Comparison of ENCODE assay signal across 7 mouse cellular contexts in the genomic region with DNA sequence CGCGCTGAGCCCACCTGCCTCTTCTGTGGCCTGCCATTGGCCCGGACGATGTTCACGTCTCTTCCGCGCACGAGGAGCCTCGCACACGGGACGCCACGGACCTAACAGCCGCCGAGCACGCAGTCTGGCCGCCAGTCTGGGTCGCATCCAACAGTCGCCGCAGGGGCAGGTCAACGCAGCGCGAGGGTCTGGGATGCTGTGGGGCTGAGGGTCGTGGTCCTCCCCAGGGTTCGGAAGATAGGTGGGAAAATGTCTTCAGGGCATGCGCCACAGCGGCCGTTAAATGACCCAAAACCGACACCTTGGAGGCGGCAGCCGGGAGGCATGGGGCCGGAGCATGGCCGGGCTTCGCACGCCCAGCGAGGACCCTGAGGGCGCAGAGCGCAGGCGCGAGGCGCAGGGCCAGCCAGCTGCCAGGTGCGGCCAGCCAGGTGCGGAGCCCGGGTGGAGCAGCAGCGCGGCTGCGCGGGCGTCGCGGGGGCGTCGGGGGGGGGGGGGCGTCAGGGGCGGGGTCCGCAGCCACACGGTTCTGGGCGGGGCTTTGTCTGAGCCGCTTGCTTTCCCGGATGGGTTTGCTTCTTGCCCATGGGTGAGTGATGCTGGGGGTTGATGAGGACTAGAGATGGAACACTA. TPM values are rescaled to one million over a fixed set of nuclear protein-coding genes. Genes with fewer than 3 reads are reported as not detected.
DNase-seq lines count a peak whose midpoint lies in the region; ATAC-seq and TF ChIP-seq lines count a peak whose summit lies in the region.

A gene (minus strand): TSS at position 445 of the 633 bp plus-strand sequence.

- peak; percentile 43 for DNase-seq in lung, embryonic 14.5 days
- no peak for DNase-seq in lung, postnatal 36 days
- peak; percentile 23 for DNase-seq in forebrain, embryonic 10.5 days (ENCODE audit: extremely low spot score, low spot score)
- no peak for DNase-seq in kidney, postnatal 0 days (ENCODE audit: low spot score)
- peak; percentile 48 for DNase-seq in midbrain, postnatal 0 days (ENCODE audit: low spot score)
- DNase-seq in urinary bladder, adult 18-20 months (ENCODE audit: low spot score in 2 of 2), result no peak

- H3K4me3 ChIP-seq in lung, embryonic 14.5 days (ENCODE audit: low read depth, low read length), result peak within 1 kb of the TSS; percentile 37
- peak within 1 kb of the TSS; percentile 45 for H3K4me3 ChIP-seq in forebrain, embryonic 10.5 days
- H3K4me3 ChIP-seq in kidney, postnatal 0 days (replicated peaks; ENCODE audit: low read depth, low read length), result peak within 1 kb of the TSS; percentile 16; the same call in 1 of the 2 replicates
- H3K4me3 ChIP-seq in midbrain, postnatal 0 days (ENCODE audit: low read depth, low read length), result peak within 1 kb of the TSS; percentile 28

- H3K4me1 ChIP-seq in lung, embryonic 14.5 days (ENCODE audit: insufficient read depth), result no peaks in the 10 kb centered on the region
- peaks cover 7% of the 10 kb centered on the region for H3K4me1 ChIP-seq in forebrain, embryonic 10.5 days
- no peaks in the 10 kb centered on the region for H3K4me1 ChIP-seq in kidney, postnatal 0 days (replicated peaks; ENCODE audit: insufficient read depth, low read length)
- no peaks in the 10 kb centered on the region for H3K4me1 ChIP-seq in midbrain, postnatal 0 days (ENCODE audit: insufficient read depth, low read length)

- H3K4me2 ChIP-seq in lung, embryonic 14.5 days, result peak within 1 kb of the TSS; percentile 66
- H3K4me2 ChIP-seq in kidney, postnatal 0 days (ENCODE audit: low read length), result peak within 1 kb of the TSS; percentile 45
- peak within 1 kb of the TSS; percentile 45 for H3K4me2 ChIP-seq in midbrain, postnatal 0 days (ENCODE audit: low read depth, low read length, poor library complexity, severe bottlenecking)

- no peaks in the 10 kb centered on the region for H3K9me3 ChIP-seq in lung, embryonic 14.5 days (ENCODE audit: low read depth, low read length)
- H3K9me3 ChIP-seq in forebrain, embryonic 10.5 days, result peaks cover 13% of the 10 kb centered on the region; the same call in 1 of the 2 replicates
- H3K9me3 ChIP-seq in kidney, postnatal 0 days (replicated peaks; ENCODE audit: low read length), result no peaks in the 10 kb centered on the region
- H3K9me3 ChIP-seq in midbrain, postnatal 0 days (ENCODE audit: low read length), result no peaks in the 10 kb centered on the region

- no peak within 1 kb of the TSS for H3K9ac ChIP-seq in lung, embryonic 14.5 days
- no peak within 1 kb of the TSS for H3K9ac ChIP-seq in kidney, postnatal 0 days (ENCODE audit: low read depth, low read length)
- no peak within 1 kb of the TSS; the same call in 1 of the 2 replicates for H3K9ac ChIP-seq in midbrain, postnatal 0 days (replicated peaks; ENCODE audit: low read length, poor library complexity, severe bottlenecking)

- H3K36me3 ChIP-seq in lung, embryonic 14.5 days (ENCODE audit: insufficient read depth), result no peaks in the 10 kb centered on the region
- no peaks in the 10 kb centered on the region for H3K36me3 ChIP-seq in forebrain, embryonic 10.5 days (replicated peaks)
- no peaks in the 10 kb centered on the region for H3K36me3 ChIP-seq in kidney, postnatal 0 days (ENCODE audit: insufficient read depth, low read length)
- H3K36me3 ChIP-seq in midbrain, postnatal 0 days (ENCODE audit: insufficient read depth, low read length), result no peaks in the 10 kb centered on the region

- no peaks in the 10 kb centered on the region for H3K27me3 ChIP-seq in lung, embryonic 14.5 days (ENCODE audit: insufficient read depth, low read length)
- peaks cover 4% of the 10 kb centered on the region for H3K27me3 ChIP-seq in forebrain, embryonic 10.5 days (ENCODE audit: poor library complexity, severe bottlenecking)
- no peaks in the 10 kb centered on the region for H3K27me3 ChIP-seq in kidney, postnatal 0 days (ENCODE audit: insufficient read depth, low read length)
- no peaks in the 10 kb centered on the region for H3K27me3 ChIP-seq in midbrain, postnatal 0 days (ENCODE audit: insufficient read depth, low read length)

- peak; percentile 78 for ATAC-seq in lung, embryonic 14.5 days (ENCODE audit: insufficient read depth)
- ATAC-seq in kidney, postnatal 0 days (replicated peaks; ENCODE audit: low FRiP score, low read depth), result peak; percentile 77
- peak; percentile 80 for ATAC-seq in midbrain, postnatal 0 days (ENCODE audit: low FRiP score)
- ATAC-seq in monocyte, adult 5-6 weeks (replicated peaks; ENCODE audit: insufficient number of reproducible peaks, low FRiP score, low TSS enrichment, poor library complexity, severe bottlenecking), result no peak

- H3K27ac ChIP-seq in lung, embryonic 14.5 days (ENCODE audit: low read depth), result no peak within 1 kb of the TSS
- peak within 1 kb of the TSS; percentile 42 for H3K27ac ChIP-seq in forebrain, embryonic 10.5 days
- no peak within 1 kb of the TSS for H3K27ac ChIP-seq in kidney, postnatal 0 days
- no peak within 1 kb of the TSS for H3K27ac ChIP-seq in midbrain, postnatal 0 days (ENCODE audit: low read depth, low read length)

- no peak for TF ChIP-seq CTCF in lung, embryonic 14.5 days (IDR thresholded peaks at IDR 0.05; ENCODE audit: low read depth)
- TF ChIP-seq CTCF in kidney, postnatal 0 days (IDR thresholded peaks at IDR 0.05; ENCODE audit: low read depth), result no peak
- TF ChIP-seq CTCF in midbrain, postnatal 0 days (IDR thresholded peaks at IDR 0.05), result no peak

- WGBS in lung, embryonic 14.5 days, result 47% methylated on average over 39 of the region's 59 CpGs
- WGBS in forebrain, embryonic 10.5 days, result 65% methylated on average over 55 of the region's 59 CpGs
- WGBS in kidney, postnatal 0 days, result 55% methylated on average over 54 of the region's 59 CpGs
- 67% methylated on average over 45 of the region's 59 CpGs for WGBS in midbrain, postnatal 0 days

RNA-seq across cellular contexts. Expression of the gene that starts here (rescaled TPM):
- polyA plus RNA-seq in lung, embryonic 14.5 days (2014; fragmentation: Nextera tagmentation; extraction: Ambion mirVana), result not detected in 2 replicates
- polyA plus RNA-seq in forebrain, embryonic 10.5 days (2016; fragmentation: Nextera tagmentation; extraction: Ambion mirVana), result not detected in 2 replicates
- not detected in 2 replicates for polyA plus RNA-seq in kidney, postnatal 0 days (2015; fragmentation: Nextera tagmentation; extraction: Ambion mirVana)
- not detected in 2 replicates for total RNA-seq in midbrain, postnatal 0 days (2014; rRNA removed)
- polyA plus RNA-seq in midbrain, postnatal 0 days (2015; fragmentation: Nextera tagmentation; extraction: Ambion mirVana), result not detected in 2 replicates
- total RNA-seq in monocyte, adult 5-6 weeks (2017), result not detected in 3 replicates

Comparison
In these comparisons a context has a peak if more than half of its experiments do, and no peak if none do; other contexts are left out.
1. Peak in DNase-seq, ATAC-seq, H3K4me3 ChIP-seq and H3K4me2 ChIP-seq in lung, embryonic 14.5 days; RNA of the gene not detected or under 1 TPM.
2. Peak in DNase-seq, H3K4me3 ChIP-seq and H3K27ac ChIP-seq in forebrain, embryonic 10.5 days; RNA of the gene not detected or under 1 TPM.
3. Peak in ATAC-seq, H3K4me3 ChIP-seq and H3K4me2 ChIP-seq in kidney, postnatal 0 days; RNA of the gene not detected or under 1 TPM.
4. Peak in DNase-seq, ATAC-seq, H3K4me3 ChIP-seq and H3K4me2 ChIP-seq in midbrain, postnatal 0 days; RNA of the gene not detected or under 1 TPM.